Mouse (Mus musculus) olfactory bulb, adult 2 months (tissue): ENCODE measurements at regions not wholly inside any gene's neighbourhood (a gene's known extent, or its start where the extent isn't known, plus 50 kb on each side); places are given as distances from the start of the nearest gene placed in this dataset.

ENCODE experiments used
- CTCF ChIP-seq: fragments of 200-500 bp; IDR thresholded peaks from 2 replicates; pipeline ENCODE4 v1.5.1; 2012; ENCODE audit warnings: low read depth, mild to moderate bottlenecking, low read length, moderate library complexity; ENCODE audit not compliant: insufficient read depth
- POLR2A ChIP-seq: fragments of 200-500 bp; IDR thresholded peaks from 2 replicates; pipeline ENCODE4 v1.6.1; 2012; ENCODE audit warnings: mild to moderate bottlenecking, low read depth, low read length, moderate library complexity; ENCODE audit not compliant: insufficient read depth

DNA sequence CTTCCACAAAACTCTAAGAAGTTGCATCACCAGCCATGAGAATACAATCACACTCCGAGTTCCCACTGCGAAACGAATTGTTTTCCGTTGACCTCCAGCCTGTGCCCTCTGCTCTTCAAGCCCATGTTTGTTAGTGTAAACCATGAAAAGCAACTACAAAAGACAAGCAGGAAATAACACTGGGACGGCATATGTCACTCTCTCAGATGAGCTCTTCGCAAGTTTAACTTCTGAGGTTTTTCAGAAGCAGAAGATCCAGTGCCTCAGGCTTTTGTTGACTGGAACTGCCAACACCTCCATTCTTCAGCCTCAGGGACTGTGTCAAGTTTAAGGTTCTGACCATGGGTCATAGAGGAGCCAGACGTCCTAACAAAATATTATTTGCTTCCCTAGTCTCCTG, 50.2 kb upstream of the Lmcd1 start:
- TF ChIP-seq CTCF = no peak
- TF ChIP-seq POLR2A = no peak
